Mouse (Mus musculus) neural tube, embryonic 13.5 days (tissue): ENCODE measurements around the gene Slc35g3. TPM values are rescaled to one million over a fixed set of nuclear protein-coding genes. Genes with fewer than 3 reads are reported as not detected.

ENCODE experiments used
- ATAC-seq: fragments of 200-750 bp; cut with Nextera tagmentation; 2 replicates; pipeline ENCODE4 v1.8.0; 2017; ENCODE audit warnings: low read depth, mild to moderate bottlenecking, moderate TSS enrichment, moderate library complexity
- H3K27ac ChIP-seq: fragments of 300-500 bp; sonication (generic); replicated peaks from 2 replicates; pipeline ENCODE4 v1.5.1; 2015; ENCODE audit warnings: moderate library complexity, mild to moderate bottlenecking, inconsistent platforms
- H3K27me3 ChIP-seq: fragments of 300-500 bp; sonication (generic); 2 replicates; pipeline ENCODE4 v1.6.1; 2015; ENCODE audit warnings: mild to moderate bottlenecking, inconsistent platforms
- H3K36me3 ChIP-seq: fragments of 300-500 bp; sonication (generic); 2 replicates; pipeline ENCODE4 v1.6.1; 2015; ENCODE audit warnings: mild to moderate bottlenecking, inconsistent platforms
- H3K4me1 ChIP-seq: fragments of 300-500 bp; sonication (generic); replicated peaks from 2 replicates; pipeline ENCODE4 v1.6.1; 2015; ENCODE audit warnings: inconsistent platforms
- H3K4me2 ChIP-seq: fragments of 300-500 bp; sonication (generic); 2 replicates; pipeline ENCODE4 v1.6.1; 2015; ENCODE audit warnings: inconsistent platforms, mild to moderate bottlenecking, moderate library complexity
- H3K4me3 ChIP-seq: fragments of 300-500 bp; sonication (generic); 2 replicates; pipeline ENCODE4 v1.5.1; 2015; ENCODE audit warnings: mild to moderate bottlenecking, inconsistent platforms
- H3K9ac ChIP-seq: fragments of 300-500 bp; sonication (generic); 2 replicates; pipeline ENCODE4 v1.6.1; 2015; ENCODE audit warnings: moderate library complexity, mild to moderate bottlenecking, inconsistent platforms
- H3K9me3 ChIP-seq: fragments of 300-500 bp; sonication (generic); 2 replicates; pipeline ENCODE4 v1.6.1; 2016; ENCODE audit warnings: inconsistent platforms
- WGBS: fragments of 180-500 bp; shearing (Covaris S2); methylation state at CpG from one replicate; pipeline ENCODE4 v1.1.7; 2015; 5-methylcytosine and 5-hydroxymethylcytosine counted together
- polyA plus RNA-seq: library from polyadenylated mRNA; unstranded; fragments of >200 nt; fragmentation: Nextera tagmentation; extraction: Ambion mirVana; gene quantifications from 2 replicates; pipeline ENCODE4 v1.2.1, GENCODE M21; 2015

Gene Slc35g3
- polyA plus RNA-seq, 1 experiment from 2014 or later: 0.13 TPM

- Histone ChIP-seq H3K27me3 (no peaks in the 10 kb centered on the region), H3K4me3 (no peak overlapping the region), H3K9ac (no peak overlapping the region), H3K9me3 (no peaks in the 10 kb centered on the region), H3K4me2 (no peak overlapping the region), H3K4me1 (no peaks in the 10 kb centered on the region), H3K27ac (no peak overlapping the region), H3K36me3 (peaks cover 8% of the 10 kb centered on the region)
- 11% methylated on average over 3 of the region's 3 CpGs for WGBS
- ATAC-seq: no peak
Measured at GRCm38 (mm10) chr11:69729063-69729462, 32.7 kb downstream of the Slc35g3 start.

DNA sequence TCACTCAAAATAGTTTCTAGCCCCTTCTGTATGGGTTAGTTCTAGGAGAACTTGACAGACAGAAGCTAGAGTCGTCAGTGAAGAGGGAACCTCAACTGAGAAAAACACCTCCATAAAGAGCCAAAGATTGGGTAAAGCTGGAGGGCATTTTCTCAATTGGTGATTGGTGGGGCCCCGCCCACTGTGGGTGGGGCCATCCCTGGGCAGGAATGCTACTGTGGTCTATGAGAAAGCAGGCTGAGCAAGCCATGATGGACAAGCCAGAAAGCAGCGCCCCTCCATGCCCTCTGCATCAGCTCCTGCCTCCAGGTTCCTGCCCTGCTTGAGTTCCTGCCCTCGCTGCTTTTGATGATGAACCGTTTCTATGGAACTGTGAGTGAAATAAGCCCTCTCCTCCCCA, 35.8 kb downstream of the Slc35g3 start:
- no peaks in the 10 kb centered on the region for H3K36me3 ChIP-seq
- ATAC-seq: no peak
- no peaks in the 10 kb centered on the region for H3K4me1 ChIP-seq
- no peak overlapping the region for H3K4me2 ChIP-seq
- no peak overlapping the region for H3K4me3 ChIP-seq
- H3K27ac ChIP-seq: no peak overlapping the region
- H3K27me3 ChIP-seq: no peaks in the 10 kb centered on the region
- 34% methylated on average over 5 of the region's 5 CpGs for WGBS
- no peaks in the 10 kb centered on the region for H3K9me3 ChIP-seq
- no peak overlapping the region for H3K9ac ChIP-seq

DNA sequence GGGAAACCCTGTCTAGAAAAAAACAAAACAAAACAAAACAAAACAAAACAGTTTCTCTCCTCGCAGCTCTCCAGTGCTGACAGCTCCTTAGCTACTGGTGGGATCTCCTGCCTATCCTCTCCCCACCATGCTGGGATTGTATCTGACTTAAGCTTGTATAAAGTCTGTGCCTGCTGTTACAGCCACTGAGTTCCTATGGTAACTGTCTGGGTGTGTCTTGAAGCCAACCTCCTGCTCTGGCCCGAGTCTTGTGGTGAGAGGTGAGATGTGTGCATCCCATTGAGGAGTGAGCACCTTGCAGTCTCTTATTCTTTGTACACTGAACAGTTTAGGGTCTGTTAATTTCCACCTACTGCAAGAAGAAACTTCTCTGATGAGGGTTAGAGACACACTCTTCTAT, 38.7 kb downstream of the Slc35g3 start:
- no peaks in the 10 kb centered on the region for H3K9me3 ChIP-seq
- H3K4me2 ChIP-seq: no peak overlapping the region
- ATAC-seq: no peak
- no peak overlapping the region for H3K27ac ChIP-seq
- no peak overlapping the region for H3K9ac ChIP-seq
- no peak overlapping the region for H3K4me3 ChIP-seq
- no peaks in the 10 kb centered on the region for H3K36me3 ChIP-seq
- no peaks in the 10 kb centered on the region for H3K4me1 ChIP-seq
- WGBS: 50% methylated on average over 2 of the region's 2 CpGs
- no peaks in the 10 kb centered on the region for H3K27me3 ChIP-seq

GRCm38 (mm10) chr11:69720852-69721251, 40.9 kb downstream of the Slc35g3 start:
- Histone ChIP-seq H3K4me2 (no peak overlapping the region), H3K36me3 (no peaks in the 10 kb centered on the region), H3K27me3 (no peaks in the 10 kb centered on the region), H3K4me3 (no peak overlapping the region), H3K9me3 (no peaks in the 10 kb centered on the region), H3K9ac (no peak overlapping the region), H3K27ac (no peak overlapping the region), H3K4me1 (no peaks in the 10 kb centered on the region)
- 87% methylated on average over 6 of the region's 6 CpGs for WGBS
- no peak for ATAC-seq

- H3K4me3 ChIP-seq: no peak overlapping the region
- 69% methylated on average over 6 of the region's 6 CpGs for WGBS
- H3K4me1 ChIP-seq: no peaks in the 10 kb centered on the region
- H3K9ac ChIP-seq: no peak overlapping the region
- no peaks in the 10 kb centered on the region for H3K36me3 ChIP-seq
- no peak overlapping the region for H3K4me2 ChIP-seq
- H3K27me3 ChIP-seq: no peaks in the 10 kb centered on the region
- no peaks in the 10 kb centered on the region for H3K9me3 ChIP-seq
- no peak overlapping the region for H3K27ac ChIP-seq
- ATAC-seq: no peak
Measured at GRCm38 (mm10) chr11:69719423-69719822, 42.3 kb downstream of the Slc35g3 start.

GRCm38 (mm10) chr11:69718661-69719060, 43.1 kb downstream of the Slc35g3 start:
- Histone ChIP-seq H3K4me3 (no peak overlapping the region), H3K36me3 (no peaks in the 10 kb centered on the region), H3K4me2 (no peak overlapping the region), H3K4me1 (no peaks in the 10 kb centered on the region), H3K9me3 (no peaks in the 10 kb centered on the region), H3K9ac (no peak overlapping the region), H3K27ac (no peak overlapping the region), H3K27me3 (no peaks in the 10 kb centered on the region)
- no peak for ATAC-seq
- 27% methylated on average over 15 of the region's 15 CpGs for whole genome bisulfite sequencing

DNA sequence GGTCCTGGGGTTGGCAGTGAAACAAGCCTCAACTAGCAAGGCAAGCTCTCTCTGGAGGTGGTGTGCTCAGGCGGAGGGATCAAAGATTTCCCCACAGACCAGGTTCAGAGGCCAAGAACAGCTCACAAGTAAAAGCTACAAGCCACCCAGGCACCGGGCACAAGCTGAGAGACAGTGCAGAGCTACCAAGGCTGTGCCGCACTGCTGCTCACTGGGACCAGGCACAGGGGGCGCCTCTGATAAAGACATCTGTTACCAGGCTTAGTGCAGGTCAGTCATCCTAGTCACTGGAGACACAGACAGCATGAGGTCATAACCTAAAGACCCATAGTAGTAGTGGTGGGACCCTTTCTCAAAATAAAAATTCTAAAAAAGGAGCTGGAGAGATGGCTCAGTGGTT, 44.8 kb downstream of the Slc35g3 start:
- Histone ChIP-seq H3K9ac (no peak overlapping the region), H3K4me3 (no peak overlapping the region), H3K9me3 (no peaks in the 10 kb centered on the region), H3K36me3 (no peaks in the 10 kb centered on the region), H3K4me1 (no peaks in the 10 kb centered on the region), H3K27me3 (no peaks in the 10 kb centered on the region), H3K27ac (no peak overlapping the region), H3K4me2 (no peak overlapping the region)
- WGBS: 68% methylated on average over 4 of the region's 4 CpGs
- ATAC-seq: no peak

DNA sequence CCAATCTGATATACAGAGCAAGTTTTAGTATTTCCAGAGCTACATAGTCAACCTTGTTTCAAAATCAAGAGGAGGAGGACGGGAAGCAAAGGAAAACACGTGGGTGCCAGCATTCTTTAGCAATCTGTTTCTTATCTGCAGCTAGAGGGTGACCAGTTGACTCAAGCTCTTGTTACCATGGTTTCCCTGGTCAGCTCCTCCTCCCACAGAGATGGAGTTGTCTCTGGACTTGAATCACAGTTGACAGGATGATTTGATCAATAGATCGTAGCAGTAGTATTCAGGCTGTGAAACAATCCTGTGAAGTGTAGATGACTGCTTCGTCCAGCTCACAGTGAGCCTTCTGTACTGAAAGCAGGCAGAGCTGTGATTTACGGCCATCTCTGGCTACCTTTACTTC, 45.8 kb downstream of the Slc35g3 start:
- Histone ChIP-seq H3K36me3 (no peaks in the 10 kb centered on the region), H3K4me1 (no peaks in the 10 kb centered on the region), H3K9ac (no peak overlapping the region), H3K4me2 (no peak overlapping the region), H3K4me3 (no peak overlapping the region), H3K9me3 (no peaks in the 10 kb centered on the region), H3K27me3 (no peaks in the 10 kb centered on the region), H3K27ac (no peak overlapping the region)
- no peak for ATAC-seq
- WGBS: 23% methylated on average over 5 of the region's 5 CpGs

DNA sequence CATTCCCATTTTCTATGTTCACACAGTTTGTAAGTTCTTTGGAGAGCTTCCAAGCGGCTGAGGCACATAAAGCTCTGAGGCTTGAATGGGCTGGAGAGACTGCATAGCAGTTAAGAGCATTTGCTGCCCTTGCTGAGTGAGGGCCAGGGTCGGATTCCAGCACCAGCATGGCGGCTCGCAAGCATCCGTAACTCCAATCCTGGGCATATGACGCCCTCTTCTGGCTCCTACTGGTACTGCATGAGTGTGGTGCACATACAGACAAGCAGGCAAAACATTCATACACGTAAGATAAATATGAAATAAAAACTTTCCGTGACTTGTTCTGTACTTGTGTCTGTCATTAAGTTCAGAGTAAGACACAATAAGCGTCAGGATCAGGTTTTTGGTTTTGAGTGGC, 46.3 kb downstream of the Slc35g3 start:
- WGBS: 50% methylated on average over 9 of the region's 9 CpGs
- Histone ChIP-seq H3K4me2 (no peak overlapping the region), H3K9ac (no peak overlapping the region), H3K27me3 (no peaks in the 10 kb centered on the region), H3K36me3 (no peaks in the 10 kb centered on the region), H3K27ac (no peak overlapping the region), H3K4me3 (no peak overlapping the region), H3K4me1 (no peaks in the 10 kb centered on the region), H3K9me3 (no peaks in the 10 kb centered on the region)
- ATAC-seq: no peak

DNA sequence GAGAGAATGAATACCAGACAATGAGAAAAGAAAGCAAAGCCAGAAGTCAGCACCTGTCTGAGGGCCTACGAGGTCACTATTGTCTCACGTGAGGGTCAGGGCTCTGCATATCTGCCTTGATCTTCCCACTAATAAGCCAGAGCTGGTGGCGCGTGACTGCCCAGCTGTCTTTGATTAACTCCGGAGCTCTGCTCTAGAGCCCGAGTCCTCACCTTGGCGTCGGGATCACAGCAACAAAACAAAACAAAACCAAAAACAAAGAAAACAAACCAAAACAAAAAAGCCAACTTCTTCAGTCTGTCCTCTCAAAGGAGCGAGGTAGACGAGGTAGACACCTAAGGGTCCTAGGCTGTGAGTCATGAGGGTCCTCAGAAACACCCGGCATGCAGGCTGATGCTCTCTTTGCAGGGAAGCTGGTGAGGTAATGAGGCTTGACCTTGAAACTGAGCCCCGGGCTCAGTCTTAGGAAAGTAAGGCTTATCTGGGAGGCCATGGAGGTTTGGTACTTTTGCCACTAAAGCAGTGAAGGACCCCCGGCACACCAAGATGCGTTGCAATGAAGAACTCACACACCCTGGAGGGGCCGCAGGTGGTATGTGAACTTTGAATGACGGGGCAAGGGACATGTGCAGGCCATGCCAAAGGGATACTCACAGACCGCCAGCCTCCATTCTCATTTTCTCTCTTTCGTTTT, 47.0 kb downstream of the Slc35g3 start:
- no peak overlapping the region for H3K4me2 ChIP-seq
- H3K4me3 ChIP-seq: no peak overlapping the region
- no peak overlapping the region for H3K9ac ChIP-seq
- no peak for ATAC-seq
- no peaks in the 10 kb centered on the region for H3K36me3 ChIP-seq
- no peaks in the 10 kb centered on the region for H3K9me3 ChIP-seq
- no peak overlapping the region for H3K27ac ChIP-seq
- no peaks in the 10 kb centered on the region for H3K27me3 ChIP-seq
- WGBS: 81% methylated on average over 18 of the region's 18 CpGs
- no peaks in the 10 kb centered on the region for H3K4me1 ChIP-seq

DNA sequence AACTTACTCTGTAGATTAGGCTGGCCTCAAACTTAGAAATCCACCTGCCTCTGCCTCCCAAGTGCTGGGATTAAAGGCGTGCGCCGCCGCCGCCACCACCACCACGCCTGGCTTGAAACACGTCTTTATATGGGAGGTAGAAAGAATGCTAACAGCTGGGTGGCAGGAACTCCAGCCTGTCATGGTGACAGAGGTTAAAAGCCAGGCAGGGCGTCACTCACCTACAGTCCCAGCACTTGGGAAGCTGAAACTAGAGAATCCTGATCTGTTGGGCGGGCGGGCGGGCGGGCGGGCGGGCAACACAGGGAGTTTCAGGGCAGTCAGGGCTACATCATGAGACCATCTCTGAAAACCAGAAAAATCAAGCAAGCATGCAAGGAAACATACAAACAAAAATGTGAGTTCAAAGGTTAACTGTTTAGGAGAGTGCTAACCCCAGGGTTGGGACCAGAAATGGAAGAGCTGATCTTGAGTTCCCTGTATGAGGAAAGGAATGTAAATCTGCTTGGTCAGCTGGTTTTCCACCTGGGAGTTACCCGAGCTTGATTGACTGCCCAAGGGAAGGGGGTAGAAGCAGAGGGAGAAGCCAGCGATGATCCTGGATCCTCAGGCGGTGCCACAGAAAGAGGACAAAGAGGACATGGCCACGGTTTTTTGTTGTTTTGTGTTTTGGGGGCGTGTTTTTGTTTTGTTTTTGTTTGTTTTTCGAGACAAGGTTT, 48.7 kb downstream of the Slc35g3 start:
- Histone ChIP-seq H3K9ac (no peak overlapping the region), H3K4me2 (no peak overlapping the region), H3K4me1 (no peaks in the 10 kb centered on the region), H3K4me3 (no peak overlapping the region), H3K27ac (no peak overlapping the region), H3K27me3 (no peaks in the 10 kb centered on the region), H3K9me3 (no peaks in the 10 kb centered on the region), H3K36me3 (no peaks in the 10 kb centered on the region)
- WGBS: 84% methylated on average over 20 of the region's 20 CpGs
- no peak for ATAC-seq

- Histone ChIP-seq H3K4me2 (no peak overlapping the region), H3K4me1 (no peaks in the 10 kb centered on the region; the same call in 1 of the 2 replicates), H3K9ac (no peak overlapping the region), H3K27me3 (no peaks in the 10 kb centered on the region), H3K4me3 (no peak overlapping the region), H3K9me3 (no peaks in the 10 kb centered on the region), H3K36me3 (no peaks in the 10 kb centered on the region), H3K27ac (no peak overlapping the region)
- no peak for ATAC-seq
- 76% methylated on average over 2 of the region's 2 CpGs for WGBS
Measured at GRCm38 (mm10) chr11:69711082-69711481, 50.7 kb downstream of the Slc35g3 start.

- WGBS: 69% methylated on average over 3 of the region's 3 CpGs
- H3K9ac ChIP-seq: no peak overlapping the region
- H3K27ac ChIP-seq: no peak overlapping the region
- no peaks in the 10 kb centered on the region for H3K27me3 ChIP-seq
- H3K36me3 ChIP-seq: no peaks in the 10 kb centered on the region
- no peak for ATAC-seq
- H3K4me2 ChIP-seq: no peak overlapping the region
- no peaks in the 10 kb centered on the region; the same call in 1 of the 2 replicates for H3K4me1 ChIP-seq
- no peaks in the 10 kb centered on the region for H3K9me3 ChIP-seq
- no peak overlapping the region for H3K4me3 ChIP-seq
Measured at GRCm38 (mm10) chr11:69710470-69710869, 51.3 kb downstream of the Slc35g3 start.
